Mouse (Mus musculus): ENCODE data around the gene Prss41.

DNA sequence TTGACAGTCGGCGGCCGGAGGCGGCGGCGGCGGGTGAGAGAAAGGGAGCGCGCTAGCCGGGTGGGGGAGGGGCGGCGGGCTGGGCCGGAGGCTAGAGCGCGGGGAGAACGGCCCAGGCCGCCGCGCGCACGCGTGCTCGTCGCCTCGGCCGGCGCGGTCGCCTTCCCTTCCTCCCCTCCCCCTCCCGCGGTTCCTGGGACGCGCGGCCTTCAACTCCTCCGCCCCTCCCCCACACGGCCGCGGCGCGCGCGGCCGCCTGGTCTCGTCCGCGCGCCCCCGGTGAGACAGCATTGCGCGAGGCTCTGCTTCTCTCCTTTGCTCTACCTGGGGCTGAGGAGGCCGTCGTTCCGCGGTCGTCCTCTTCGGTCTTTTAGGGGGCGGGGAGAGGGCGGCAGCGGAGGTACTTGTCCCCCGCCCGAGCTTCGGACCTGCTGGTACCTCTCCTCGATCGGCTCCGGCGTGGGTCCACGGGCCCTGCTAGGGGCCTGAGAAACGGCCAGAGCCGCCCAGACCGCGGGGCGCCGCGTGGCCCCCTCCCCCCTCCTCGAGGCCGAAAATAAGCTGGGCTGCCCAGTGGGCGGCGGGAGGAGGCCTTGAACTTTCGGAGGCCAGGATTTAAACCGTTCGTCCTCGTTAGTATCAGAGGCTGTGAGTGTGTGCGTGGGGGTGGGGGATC is 40.5 kb downstream of the Prss41 start:
- no peak for TF ChIP-seq CTCF (conservative IDR thresholded peaks at IDR 0.05; ENCODE audit: low read length)
- TF ChIP-seq POU5F1 (IDR thresholded peaks at IDR 0.05; ENCODE audit: borderline replicate concordance, low read length), result no peak
